Comparison of ENCODE assay signal across 9 mouse cellular contexts in genomic region chr19:45472691-45473520, GRCm38 (mm10).
DNase-seq lines count a peak whose midpoint lies in the region; ATAC-seq and TF ChIP-seq lines count a peak whose summit lies in the region.
"Had no signal": no experiment of that assay in that cellular context is flagged by ENCODE, and none has a peak within 500 bp of the region (broad histone marks: within the 10 kb centered on the region; RNA-seq: fewer than 3 reads in every experiment).

No protein-coding gene starts in this region.

- TF ChIP-seq CTCF in intestine, postnatal 0 days (IDR thresholded peaks at IDR 0.05; ENCODE audit: low read depth) = no peak

- no peaks in the 10 kb centered on the region for H3K36me3 ChIP-seq in forebrain, embryonic 16.5 days (ENCODE audit: control insufficient read depth, insufficient read depth)
- no peaks in the 10 kb centered on the region for H3K36me3 ChIP-seq in intestine, postnatal 0 days (ENCODE audit: control insufficient read depth, insufficient read depth)

- WGBS in forebrain, embryonic 16.5 days = 10% methylated on average over 11 of the region's 11 CpGs
- WGBS in intestine, postnatal 0 days = 62% methylated on average over 11 of the region's 11 CpGs

- no peak overlapping the region for H3K4me3 ChIP-seq in forebrain, embryonic 16.5 days (replicated peaks; ENCODE audit: low read length)
- H3K4me3 ChIP-seq in intestine, postnatal 0 days (ENCODE audit: low read depth, low read length) = no peak overlapping the region

- H3K27me3 ChIP-seq in forebrain, embryonic 16.5 days (replicated peaks; ENCODE audit: control insufficient read depth, insufficient read depth, low read length) = no peaks in the 10 kb centered on the region
- no peaks in the 10 kb centered on the region for H3K27me3 ChIP-seq in intestine, postnatal 0 days (replicated peaks; ENCODE audit: control insufficient read depth, insufficient read depth, low read length)

- H3K4me2 ChIP-seq in forebrain, embryonic 16.5 days (ENCODE audit: low read length) = 0 out of 2 replicates have a peak overlapping the region, but pooled peaks have one; percentile 3
- H3K4me2 ChIP-seq in intestine, postnatal 0 days (replicated peaks; ENCODE audit: low read depth) = no peak overlapping the region

- peak overlapping the region; percentile 70 for H3K27ac ChIP-seq in forebrain, embryonic 16.5 days (ENCODE audit: low read length)
- H3K27ac ChIP-seq in intestine, postnatal 0 days (ENCODE audit: low read depth, low read length) = no peak overlapping the region

- DNase-seq in gastrocnemius, postnatal 25 days = peak; percentile 23
- no peak for DNase-seq in gastrocnemius, postnatal 10 days
- DNase-seq in ovary, postnatal 14 days (ENCODE audit: low spot score) = peak; percentile 15
- DNase-seq in ovary, postnatal 10 days (ENCODE audit: low spot score) = no peak
- no peak for DNase-seq in embryo, embryonic 9.5 days (ENCODE audit: extremely low spot score)

- peaks cover 36% of the 10 kb centered on the region for H3K4me1 ChIP-seq in forebrain, embryonic 16.5 days (replicated peaks; ENCODE audit: control insufficient read depth, insufficient read depth, low read length)
- H3K4me1 ChIP-seq in intestine, postnatal 0 days (replicated peaks; ENCODE audit: control insufficient read depth, insufficient read depth, low read length) = no peaks in the 10 kb centered on the region

- H3K9ac ChIP-seq in forebrain, embryonic 16.5 days (replicated peaks; ENCODE audit: low read depth, low read length) = no peak overlapping the region
- no peak overlapping the region for H3K9ac ChIP-seq in intestine, postnatal 0 days (ENCODE audit: low read depth, low read length)

- no peaks in the 10 kb centered on the region for H3K9me3 ChIP-seq in forebrain, embryonic 16.5 days (ENCODE audit: control insufficient read depth, low read length)
- no peaks in the 10 kb centered on the region for H3K9me3 ChIP-seq in intestine, postnatal 0 days (ENCODE audit: control insufficient read depth)
- H3K9me3 ChIP-seq: G1E had no signal

- ATAC-seq in forebrain, embryonic 16.5 days = peak; percentile 67
- peak; percentile 67 for ATAC-seq in neutrophil, adult 5-6 weeks (ENCODE audit: extremely low read depth, insufficient number of reproducible peaks, low FRiP score, poor library complexity, severe bottlenecking)
- ATAC-seq in intestine, postnatal 0 days = no peak

Comparison
In these comparisons a context has a peak if more than half of its experiments do, and no peak if none do; other contexts are left out.
1. DNase-seq: peak in gastrocnemius, postnatal 25 days (single experiment) and ovary, postnatal 14 days (single experiment); none in gastrocnemius, postnatal 10 days (single experiment), ovary, postnatal 10 days (single experiment) and embryo, embryonic 9.5 days (single experiment).